Mouse (Mus musculus): ENCODE results near the gene Agbl4. TPM values are rescaled to one million over a fixed set of nuclear protein-coding genes. Genes with fewer than 3 reads are reported as not detected.

Agbl4 gene
- polyA plus RNA-seq, 1 experiment from 2014 or later: 0.74 TPM

- Histone ChIP-seq H3K9me3 (no peaks in the 10 kb centered on the region), H3K36me3 (no peaks in the 10 kb centered on the region), H3K9ac (no peak overlapping the region), H3K4me3 (no peak overlapping the region), H3K4me1 (peaks cover 9% of the 10 kb centered on the region; the same call in 1 of the 2 replicates), H3K27ac (peak overlapping the region; percentile 22; the same call in 1 of the 2 replicates), H3K27me3 (no peaks in the 10 kb centered on the region), H3K4me2 (no peak overlapping the region)
- WGBS: 10% methylated on average over 1 of the region's 1 CpGs
- no peak for ATAC-seq (ENCODE audit: insufficient number of reproducible peaks, insufficient read depth, low FRiP score, low TSS enrichment, low read depth)
These were observed 1266.3 kb downstream of the Agbl4 start for GRCm38 (mm10) chr4:111663730-111664129.

- Histone ChIP-seq H3K36me3 (no peaks in the 10 kb centered on the region), H3K9me3 (no peaks in the 10 kb centered on the region), H3K9ac (no peak overlapping the region), H3K4me3 (no peak overlapping the region), H3K27me3 (no peaks in the 10 kb centered on the region), H3K27ac (no peak overlapping the region), H3K4me2 (no peak overlapping the region), H3K4me1 (peaks cover 9% of the 10 kb centered on the region; the same call in 1 of the 2 replicates)
- ATAC-seq (ENCODE audit: insufficient number of reproducible peaks, insufficient read depth, low FRiP score, low TSS enrichment, low read depth): no peak
- WGBS: 53% methylated on average over 3 of the region's 3 CpGs
These were observed 1266.7 kb downstream of the Agbl4 start for GRCm38 (mm10) chr4:111664146-111664545.

GRCm38 (mm10) chr4:111666713-111667112 is 1269.3 kb downstream of the Agbl4 start:
- Histone ChIP-seq H3K4me1 (peaks cover 18% of the 10 kb centered on the region; the same call in 1 of the 2 replicates), H3K9ac (no peak overlapping the region), H3K27me3 (no peaks in the 10 kb centered on the region), H3K9me3 (no peaks in the 10 kb centered on the region), H3K36me3 (no peaks in the 10 kb centered on the region), H3K4me3 (no peak overlapping the region), H3K4me2 (no peak overlapping the region), H3K27ac (no peak overlapping the region)
- 58% methylated on average over 1 of the region's 1 CpGs for WGBS
- ATAC-seq (ENCODE audit: insufficient number of reproducible peaks, insufficient read depth, low FRiP score, low TSS enrichment, low read depth): no peak

GRCm38 (mm10) chr4:111669369-111669768 is 1271.9 kb downstream of the Agbl4 start:
- Histone ChIP-seq H3K9ac (no peak overlapping the region), H3K27me3 (no peaks in the 10 kb centered on the region), H3K27ac (no peak overlapping the region), H3K9me3 (no peaks in the 10 kb centered on the region), H3K4me2 (no peak overlapping the region), H3K4me1 (peaks cover 10% of the 10 kb centered on the region; the same call in 1 of the 2 replicates), H3K36me3 (no peaks in the 10 kb centered on the region), H3K4me3 (no peak overlapping the region)
- WGBS: 78% methylated on average over 3 of the region's 3 CpGs
- ATAC-seq (ENCODE audit: insufficient number of reproducible peaks, insufficient read depth, low FRiP score, low TSS enrichment, low read depth): no peak

- WGBS: 35% methylated on average over 12 of the region's 12 CpGs
- Histone ChIP-seq H3K36me3 (no peaks in the 10 kb centered on the region), H3K4me3 (no peak overlapping the region), H3K4me2 (peak overlapping the region; percentile 10; the same call in 1 of the 2 replicates), H3K27me3 (no peaks in the 10 kb centered on the region), H3K9me3 (no peaks in the 10 kb centered on the region), H3K9ac (no peak overlapping the region), H3K27ac (no peak overlapping the region), H3K4me1 (0 out of 2 replicates have a peak, but pooled peaks cover 9% of the 10 kb centered on the region)
- no peak for ATAC-seq (ENCODE audit: insufficient number of reproducible peaks, insufficient read depth, low FRiP score, low TSS enrichment, low read depth)
These were observed 1273.3 kb downstream of the Agbl4 start for GRCm38 (mm10) chr4:111670566-111671421.

GRCm38 (mm10) chr4:111671440-111671839 is 1274.0 kb downstream of the Agbl4 start:
- Histone ChIP-seq H3K4me2 (peak overlapping the region; percentile 10; the same call in 1 of the 2 replicates), H3K9ac (no peak overlapping the region), H3K27me3 (no peaks in the 10 kb centered on the region), H3K4me3 (no peak overlapping the region), H3K36me3 (no peaks in the 10 kb centered on the region), H3K9me3 (no peaks in the 10 kb centered on the region), H3K27ac (no peak overlapping the region), H3K4me1 (0 out of 2 replicates have a peak, but pooled peaks cover 9% of the 10 kb centered on the region)
- WGBS: 57% methylated on average over 4 of the region's 4 CpGs
- ATAC-seq (ENCODE audit: insufficient number of reproducible peaks, insufficient read depth, low FRiP score, low TSS enrichment, low read depth): no peak

GRCm38 (mm10) chr4:111673904-111674303 is 1276.4 kb downstream of the Agbl4 start:
- H3K4me2 ChIP-seq: no peak overlapping the region
- no peak for ATAC-seq (ENCODE audit: insufficient number of reproducible peaks, insufficient read depth, low FRiP score, low TSS enrichment, low read depth)
- no peak overlapping the region for H3K4me3 ChIP-seq
- no peak overlapping the region for H3K9ac ChIP-seq
- no peaks in the 10 kb centered on the region for H3K27me3 ChIP-seq
- no peaks in the 10 kb centered on the region for H3K9me3 ChIP-seq
- H3K36me3 ChIP-seq: no peaks in the 10 kb centered on the region
- H3K4me1 ChIP-seq: 0 out of 2 replicates have a peak, but pooled peaks cover 9% of the 10 kb centered on the region
- H3K27ac ChIP-seq: no peak overlapping the region

- no peaks in the 10 kb centered on the region for H3K36me3 ChIP-seq
- ATAC-seq (ENCODE audit: insufficient number of reproducible peaks, insufficient read depth, low FRiP score, low TSS enrichment, low read depth): no peak
- H3K9me3 ChIP-seq: no peaks in the 10 kb centered on the region
- no peaks in the 10 kb centered on the region for H3K27me3 ChIP-seq
- H3K4me3 ChIP-seq: no peak overlapping the region
- H3K9ac ChIP-seq: no peak overlapping the region
- peaks cover 3% of the 10 kb centered on the region; the same call in 1 of the 2 replicates for H3K4me1 ChIP-seq
- H3K27ac ChIP-seq: no peak overlapping the region
- H3K4me2 ChIP-seq: no peak overlapping the region
- WGBS: 84% methylated on average over 5 of the region's 5 CpGs
These were observed 1284.5 kb downstream of the Agbl4 start for GRCm38 (mm10) chr4:111681926-111682325.

GRCm38 (mm10) chr4:111682793-111683192 is 1285.3 kb downstream of the Agbl4 start:
- Histone ChIP-seq H3K4me2 (no peak overlapping the region), H3K27me3 (no peaks in the 10 kb centered on the region), H3K9me3 (no peaks in the 10 kb centered on the region), H3K36me3 (no peaks in the 10 kb centered on the region), H3K27ac (no peak overlapping the region), H3K4me1 (peaks cover 7% of the 10 kb centered on the region; the same call in 1 of the 2 replicates), H3K9ac (no peak overlapping the region), H3K4me3 (no peak overlapping the region)
- 79% methylated on average over 3 of the region's 3 CpGs for WGBS
- no peak for ATAC-seq (ENCODE audit: insufficient number of reproducible peaks, insufficient read depth, low FRiP score, low TSS enrichment, low read depth)

- 68% methylated on average over 5 of the region's 5 CpGs for WGBS
- no peak overlapping the region for H3K4me3 ChIP-seq
- no peak overlapping the region for H3K9ac ChIP-seq
- peaks cover 7% of the 10 kb centered on the region; the same call in 1 of the 2 replicates for H3K4me1 ChIP-seq
- H3K36me3 ChIP-seq: no peaks in the 10 kb centered on the region
- ATAC-seq (ENCODE audit: insufficient number of reproducible peaks, insufficient read depth, low FRiP score, low TSS enrichment, low read depth): no peak
- no peaks in the 10 kb centered on the region for H3K27me3 ChIP-seq
- H3K27ac ChIP-seq: no peak overlapping the region
- H3K9me3 ChIP-seq: no peaks in the 10 kb centered on the region
- no peak overlapping the region for H3K4me2 ChIP-seq
These were observed 1286.4 kb downstream of the Agbl4 start for GRCm38 (mm10) chr4:111683843-111684242.

GRCm38 (mm10) chr4:111685951-111686350 is 1288.5 kb downstream of the Agbl4 start:
- 80% methylated on average over 2 of the region's 2 CpGs for WGBS
- Histone ChIP-seq H3K9ac (no peak overlapping the region), H3K27me3 (no peaks in the 10 kb centered on the region), H3K36me3 (no peaks in the 10 kb centered on the region), H3K4me3 (no peak overlapping the region), H3K4me2 (no peak overlapping the region), H3K27ac (no peak overlapping the region), H3K9me3 (no peaks in the 10 kb centered on the region), H3K4me1 (peaks cover 16% of the 10 kb centered on the region)
- no peak for ATAC-seq (ENCODE audit: insufficient number of reproducible peaks, insufficient read depth, low FRiP score, low TSS enrichment, low read depth)

- Histone ChIP-seq H3K27ac (no peak overlapping the region), H3K4me1 (peaks cover 26% of the 10 kb centered on the region), H3K27me3 (no peaks in the 10 kb centered on the region), H3K9me3 (no peaks in the 10 kb centered on the region), H3K36me3 (no peaks in the 10 kb centered on the region), H3K4me3 (peak overlapping the region; percentile 17), H3K9ac (no peak overlapping the region), H3K4me2 (peak overlapping the region; percentile 50)
- WGBS: 4% methylated on average over 9 of the region's 9 CpGs
- no peak for ATAC-seq (ENCODE audit: insufficient number of reproducible peaks, insufficient read depth, low FRiP score, low TSS enrichment, low read depth)
These were observed 1289.5 kb downstream of the Agbl4 start for GRCm38 (mm10) chr4:111686951-111687350.
